Mouse (Mus musculus) layer of hippocampus, adult 9-11 months (tissue): ENCODE measurements at regions not wholly inside any gene's neighbourhood (a gene's known extent, or its start where the extent isn't known, plus 50 kb on each side); places are given as distances from the start of the nearest gene placed in this dataset.

ENCODE experiments used
- DNase-seq: peaks from one replicate; pipeline ENCODE4 v3.0.0; 2022

DNA sequence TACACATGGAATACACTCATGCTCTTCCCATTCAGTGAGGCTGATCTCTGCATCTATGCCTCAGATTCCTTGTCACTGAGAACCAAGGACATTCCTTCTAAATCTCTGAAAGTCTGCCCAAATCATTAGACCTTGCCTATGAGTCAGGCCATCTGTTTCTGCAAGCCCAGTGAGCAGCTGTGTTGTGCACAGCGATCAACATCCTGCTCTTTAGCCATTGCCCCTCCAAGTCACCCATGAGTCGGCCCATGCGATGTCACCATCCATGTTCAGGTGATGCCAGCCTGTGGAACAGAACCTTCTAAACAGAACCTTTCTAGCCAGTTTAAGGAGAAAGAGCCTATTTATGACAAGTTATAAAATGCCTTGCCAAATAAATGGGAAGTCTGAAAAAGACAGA lies 66.4 kb upstream of the Sfrp2 start:
- DNase-seq: no peak

DNA sequence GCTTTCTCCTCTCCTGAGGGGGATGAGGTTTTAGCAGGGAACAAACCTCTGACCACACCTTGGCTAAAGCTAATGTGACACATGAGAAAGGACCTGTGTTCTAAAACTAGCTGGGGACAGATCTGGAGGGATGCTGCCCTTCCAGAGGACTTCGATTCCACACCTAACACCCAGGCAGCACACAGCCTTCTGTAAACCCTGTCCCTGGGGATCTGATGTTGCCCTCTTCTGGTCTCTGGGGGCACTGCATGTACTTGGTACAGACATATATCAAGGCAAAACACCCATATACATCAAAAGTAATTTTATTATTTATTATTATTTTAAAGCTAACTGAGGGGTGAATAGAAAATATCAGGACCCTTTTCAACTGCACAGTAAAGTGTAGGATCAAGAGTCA lies 65.0 kb upstream of the Sfrp2 start:
- no peak for DNase-seq

DNA sequence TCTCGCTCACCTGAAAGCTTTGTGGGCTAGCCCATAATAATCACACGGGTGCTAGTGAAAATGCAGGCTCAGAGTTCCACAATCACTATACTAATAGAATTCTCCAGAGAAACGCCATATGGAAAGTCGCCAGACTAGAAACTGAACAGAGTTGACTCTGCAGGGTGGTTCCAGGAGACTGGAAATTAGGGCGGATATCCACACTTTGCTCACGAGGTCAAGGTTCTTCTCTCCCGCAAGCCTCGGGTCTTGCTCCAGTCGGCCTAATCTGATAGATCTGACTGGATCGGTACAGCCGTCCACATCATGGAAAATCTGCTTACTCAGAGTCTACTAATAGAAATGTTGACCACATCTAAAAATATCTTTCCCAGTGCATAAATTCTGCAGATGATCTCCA lies 61.6 kb upstream of the Sfrp2 start:
- no peak for DNase-seq

DNA sequence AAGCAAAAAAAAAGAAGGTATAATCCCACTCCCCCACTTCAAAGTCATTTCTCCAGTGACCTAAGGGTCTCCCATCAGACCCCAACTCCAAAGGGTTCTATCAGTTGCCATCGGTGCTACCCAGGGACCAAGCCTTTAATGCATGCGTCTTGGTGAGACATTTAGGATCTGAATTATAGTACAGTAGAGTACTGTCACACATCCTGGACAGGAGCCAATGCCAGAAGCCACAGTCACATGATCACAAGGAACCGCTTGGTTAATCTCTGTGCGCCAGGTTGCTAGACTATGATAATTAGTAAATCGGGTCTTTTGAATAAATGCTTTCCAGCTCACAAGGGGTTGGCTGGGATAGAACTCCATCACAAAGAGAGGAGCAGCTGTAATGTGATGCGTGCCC lies 60.9 kb upstream of the Sfrp2 start:
- no peak for DNase-seq

DNA sequence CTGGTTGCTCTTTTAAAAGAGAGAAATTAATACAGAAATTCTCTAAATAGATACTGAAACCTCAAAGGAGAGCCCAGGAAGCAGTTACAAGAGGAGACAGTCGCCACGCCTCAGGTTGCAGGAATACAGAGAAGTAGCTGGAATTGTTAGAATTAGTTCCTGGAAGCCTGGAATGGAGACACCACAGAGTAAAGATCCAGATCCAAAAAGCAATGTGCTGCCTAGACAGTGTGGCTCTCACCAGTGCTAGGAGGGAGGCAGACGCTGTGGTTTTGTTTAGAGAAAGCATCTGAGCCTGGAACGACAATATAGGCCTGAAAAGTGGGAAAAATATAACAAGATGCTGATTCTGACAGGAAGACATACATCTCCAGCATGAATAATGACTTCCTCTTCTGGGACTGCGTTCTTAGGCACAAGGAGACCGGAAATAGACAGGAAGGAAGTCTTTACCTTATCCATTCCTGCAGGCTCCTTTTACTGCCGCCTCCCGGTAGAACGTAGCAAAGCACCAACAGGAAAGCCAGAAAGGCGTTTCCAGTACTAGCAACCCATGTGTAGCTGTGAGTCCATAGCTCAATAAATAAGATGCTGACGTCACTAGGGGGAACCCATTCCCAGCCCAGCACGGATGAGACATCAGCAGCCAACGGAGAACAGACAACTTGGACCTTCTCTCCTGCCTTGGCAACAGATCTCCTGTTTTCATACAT lies 59.4 kb upstream of the Sfrp2 start:
- DNase-seq: no peak

DNA sequence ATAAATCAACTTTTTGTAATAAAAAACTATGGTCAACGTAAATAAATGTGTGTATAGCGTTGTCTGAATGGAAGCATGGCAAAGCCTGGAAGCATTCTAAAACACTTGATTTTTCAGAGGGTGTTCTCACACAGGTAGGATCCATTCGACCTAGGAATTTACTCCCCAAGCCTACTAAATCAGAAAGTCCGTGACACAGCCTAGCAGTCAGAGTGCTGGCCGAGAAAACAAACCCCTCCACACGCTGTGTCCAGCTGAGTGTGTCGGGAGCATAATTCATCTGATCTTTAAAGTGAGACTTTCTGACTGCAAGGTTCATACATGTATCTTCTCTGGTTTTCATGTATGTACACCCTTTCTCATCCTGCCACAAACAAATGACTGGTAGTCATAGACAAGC lies 58.8 kb upstream of the Sfrp2 start:
- no peak for DNase-seq

DNA sequence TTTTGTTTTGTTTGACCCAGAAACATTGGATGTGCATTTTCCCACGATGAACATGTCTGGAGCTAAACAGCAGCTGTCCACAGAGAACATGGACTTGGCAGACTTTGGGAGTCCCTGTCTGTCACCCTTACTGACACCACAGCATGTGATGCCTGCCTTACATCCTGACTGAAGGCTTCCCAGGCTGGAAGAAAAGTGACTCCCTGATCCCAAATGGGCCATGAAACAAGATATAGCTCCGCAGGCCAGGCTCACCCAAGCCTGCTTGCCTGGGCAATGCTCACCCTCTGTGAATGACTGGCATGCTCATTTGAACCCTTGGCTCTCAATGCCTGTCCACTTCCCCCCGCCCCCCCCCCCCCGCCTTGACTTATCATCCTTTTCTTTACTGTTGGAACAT lies 57.1 kb upstream of the Sfrp2 start:
- DNase-seq: no peak

DNA sequence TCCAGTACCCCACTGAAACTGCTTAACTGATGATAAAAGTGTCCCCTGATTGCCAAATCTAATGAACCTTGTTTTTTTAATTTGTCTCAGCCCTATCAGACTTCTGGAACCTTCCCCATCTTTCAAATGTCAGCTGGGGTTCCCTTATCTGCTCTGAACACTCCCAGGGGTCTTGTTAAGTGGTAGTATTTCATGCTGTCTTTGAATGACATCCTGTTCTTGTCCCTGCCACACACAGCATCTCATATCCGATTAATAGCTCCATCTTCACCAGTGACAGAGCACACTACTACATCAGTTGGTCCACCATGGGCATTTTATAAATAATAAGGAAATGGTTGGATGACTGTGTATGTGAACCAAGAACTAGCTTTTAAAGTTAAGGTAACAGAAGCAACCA lies 56.6 kb upstream of the Sfrp2 start:
- DNase-seq: no peak

DNA sequence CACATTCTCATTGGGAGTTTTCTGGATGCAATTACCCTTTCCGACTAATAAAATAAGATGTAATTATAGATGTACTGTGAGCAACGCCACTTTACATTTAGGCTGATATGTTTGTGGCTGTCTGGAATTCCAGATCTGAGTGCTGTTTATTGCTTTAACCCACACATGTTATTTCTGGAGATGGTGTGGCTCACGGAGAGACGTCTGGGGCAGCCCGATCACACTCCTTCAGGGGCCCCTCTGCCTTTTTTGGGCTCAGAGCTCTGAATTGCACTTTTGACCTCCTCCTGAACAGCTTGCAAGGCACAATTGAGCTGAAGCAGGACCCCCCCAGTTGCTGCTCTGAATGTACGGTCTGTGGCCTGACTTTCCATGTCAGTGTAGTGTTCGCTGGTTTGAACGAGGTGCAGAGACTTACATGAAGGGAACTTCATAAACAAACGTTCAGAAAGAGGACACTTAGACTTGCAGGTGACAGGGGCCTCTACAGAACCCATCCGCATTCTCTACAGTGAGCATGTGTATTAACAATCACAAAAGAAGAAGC lies 55.1 kb upstream of the Sfrp2 start:
- no peak for DNase-seq

DNA sequence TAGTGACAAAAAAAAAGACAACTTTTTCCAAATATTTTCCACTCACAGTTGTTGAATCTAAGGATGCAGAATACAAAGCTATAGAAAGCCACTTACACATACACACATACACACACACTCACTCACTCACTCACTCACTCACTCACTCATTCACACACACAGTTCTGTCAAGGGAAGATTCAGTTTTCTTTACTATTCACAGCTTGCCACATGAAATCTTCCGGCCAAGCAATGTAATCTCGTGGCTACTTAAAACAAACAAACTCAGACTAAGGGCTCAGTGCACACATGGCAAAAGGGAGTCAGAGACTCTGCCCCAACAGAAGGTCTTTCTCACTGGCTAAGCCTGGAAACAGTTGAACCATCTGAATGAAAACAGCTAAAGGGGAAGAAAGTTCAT lies 53.8 kb upstream of the Sfrp2 start:
- DNase-seq: no peak

DNA sequence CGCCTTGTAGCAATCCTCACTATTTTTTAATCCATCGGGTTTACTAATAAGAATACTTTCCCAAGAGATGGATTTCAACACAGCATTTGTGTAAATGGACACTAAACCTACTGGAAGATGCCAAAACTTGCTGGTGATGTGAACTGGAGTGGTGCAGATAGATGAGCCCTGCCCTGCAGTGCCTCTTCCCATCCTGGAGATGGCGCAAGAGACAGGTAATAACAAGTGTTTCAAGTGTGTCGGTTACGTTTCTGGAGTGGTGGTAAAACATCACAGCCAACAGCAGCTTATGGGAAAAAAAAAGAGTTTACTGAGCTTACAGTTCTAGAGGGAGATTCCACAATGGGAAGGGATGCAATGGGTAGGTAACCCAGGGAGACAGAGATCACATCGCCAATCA lies 51.5 kb upstream of the Sfrp2 start:
- no peak for DNase-seq
